Mouse (Mus musculus): Measurements from ENCODE around the gene Smarcd2.

Smarcd2 gene

GRCm38 (mm10) chr11:106272644-106273310 is at the start of gene Smarcd2:
Smarcd2 (minus strand) TSS chr11:106272972.
- peak; percentile 67 for ATAC-seq (ENCODE audit: insufficient number of reproducible peaks, low FRiP score, low TSS enrichment)

GRCm38 (mm10) chr11:106318406-106319366 is 45.9 kb upstream of the Smarcd2 start:
- no peak for ATAC-seq (ENCODE audit: insufficient number of reproducible peaks, low FRiP score, low TSS enrichment)

- ATAC-seq (ENCODE audit: insufficient number of reproducible peaks, low FRiP score, low TSS enrichment), result no peak
Measured at GRCm38 (mm10) chr11:106317801-106318200, 45.0 kb upstream of the Smarcd2 start.

GRCm38 (mm10) chr11:106316416-106316815 is 43.6 kb upstream of the Smarcd2 start:
- ATAC-seq (ENCODE audit: insufficient number of reproducible peaks, low FRiP score, low TSS enrichment), result no peak

- no peak for ATAC-seq (ENCODE audit: insufficient number of reproducible peaks, low FRiP score, low TSS enrichment)
Measured at GRCm38 (mm10) chr11:106314333-106314812, 41.6 kb upstream of the Smarcd2 start, which contains the start of gene Cd79b. Cd79b (minus strand) TSS chr11:106314762.

GRCm38 (mm10) chr11:106313533-106313932 is 40.8 kb upstream of the Smarcd2 start:
- ATAC-seq (ENCODE audit: insufficient number of reproducible peaks, low FRiP score, low TSS enrichment), result no peak

- no peak for ATAC-seq (ENCODE audit: insufficient number of reproducible peaks, low FRiP score, low TSS enrichment)
Measured at GRCm38 (mm10) chr11:106310123-106310522, 37.4 kb upstream of the Smarcd2 start.

- ATAC-seq (ENCODE audit: insufficient number of reproducible peaks, low FRiP score, low TSS enrichment), result no peak
Measured at GRCm38 (mm10) chr11:106308162-106308561, 35.4 kb upstream of the Smarcd2 start.

GRCm38 (mm10) chr11:106307432-106307831 is 34.7 kb upstream of the Smarcd2 start:
- ATAC-seq (ENCODE audit: insufficient number of reproducible peaks, low FRiP score, low TSS enrichment), result no peak

- no peak for ATAC-seq (ENCODE audit: insufficient number of reproducible peaks, low FRiP score, low TSS enrichment)
Measured at GRCm38 (mm10) chr11:106306758-106307157, 34.0 kb upstream of the Smarcd2 start.

GRCm38 (mm10) chr11:106306065-106306385 is 33.3 kb upstream of the Smarcd2 start:
- no peak for ATAC-seq (ENCODE audit: insufficient number of reproducible peaks, low FRiP score, low TSS enrichment)

- no peak for ATAC-seq (ENCODE audit: insufficient number of reproducible peaks, low FRiP score, low TSS enrichment)
Measured at GRCm38 (mm10) chr11:106305348-106306064, 32.7 kb upstream of the Smarcd2 start.

- peak; percentile 64; the same call in 1 of the 2 replicates for ATAC-seq (ENCODE audit: insufficient number of reproducible peaks, low FRiP score, low TSS enrichment)
Measured at GRCm38 (mm10) chr11:106302634-106303033, 29.9 kb upstream of the Smarcd2 start.

GRCm38 (mm10) chr11:106301765-106302164 is 29.0 kb upstream of the Smarcd2 start, which contains the start of gene Gh:
Gh (minus strand) TSS chr11:106301865.
- ATAC-seq (ENCODE audit: insufficient number of reproducible peaks, low FRiP score, low TSS enrichment), result no peak

GRCm38 (mm10) chr11:106291861-106292260 is 19.1 kb upstream of the Smarcd2 start:
- no peak for ATAC-seq (ENCODE audit: insufficient number of reproducible peaks, low FRiP score, low TSS enrichment)

GRCm38 (mm10) chr11:106290376-106290775 is 17.6 kb upstream of the Smarcd2 start:
- no peak for ATAC-seq (ENCODE audit: insufficient number of reproducible peaks, low FRiP score, low TSS enrichment)

- peak; percentile 58; the same call in 1 of the 2 replicates for ATAC-seq (ENCODE audit: insufficient number of reproducible peaks, low FRiP score, low TSS enrichment)
Measured at GRCm38 (mm10) chr11:106289369-106289768, 16.6 kb upstream of the Smarcd2 start.

GRCm38 (mm10) chr11:106286987-106287386 is 14.2 kb upstream of the Smarcd2 start:
- peak; percentile 71 for ATAC-seq (ENCODE audit: insufficient number of reproducible peaks, low FRiP score, low TSS enrichment)

- no peak for ATAC-seq (ENCODE audit: insufficient number of reproducible peaks, low FRiP score, low TSS enrichment)
Measured at GRCm38 (mm10) chr11:106286206-106286605, 13.4 kb upstream of the Smarcd2 start.

- no peak for ATAC-seq (ENCODE audit: insufficient number of reproducible peaks, low FRiP score, low TSS enrichment)
Measured at GRCm38 (mm10) chr11:106284126-106284525, 11.4 kb upstream of the Smarcd2 start.

Measured in cerebellum, adult (tissue).